Mouse (Mus musculus): ENCODE data around the gene Ddx43. TPM values are rescaled to one million over a fixed set of nuclear protein-coding genes. Genes with fewer than 3 reads are reported as not detected.

Gene Ddx43
- total and polyA plus RNA-seq, 2 experiments from 2014 or later = 0.31 TPM; not detected in 1

GRCm38 (mm10) chr9:78439426-78439825, 43.8 kb downstream of the Ddx43 start:
- no peak for ATAC-seq (ENCODE audit: low FRiP score)
- H3K27ac ChIP-seq (ENCODE audit: low read depth, low read length) = no peak overlapping the region
- no peak overlapping the region for H3K4me3 ChIP-seq (ENCODE audit: low read depth, low read length)
- WGBS = 68% methylated on average over 5 of the region's 5 CpGs
- H3K9ac ChIP-seq (replicated peaks; ENCODE audit: low read length, poor library complexity, severe bottlenecking) = no peak overlapping the region
- no peak overlapping the region for H3K4me2 ChIP-seq (ENCODE audit: low read depth, low read length, poor library complexity, severe bottlenecking)
- H3K36me3 ChIP-seq (ENCODE audit: insufficient read depth, low read length) = no peaks in the 10 kb centered on the region
- peaks cover 40% of the 10 kb centered on the region for H3K27me3 ChIP-seq (ENCODE audit: insufficient read depth, low read length)
- DNase-seq (ENCODE audit: low spot score) = no peak
- peaks cover 2% of the 10 kb centered on the region; the same call in 1 of the 2 replicates for H3K4me1 ChIP-seq (ENCODE audit: insufficient read depth, low read length)
- no peaks in the 10 kb centered on the region for H3K9me3 ChIP-seq (ENCODE audit: low read length)
- peak; percentile 25; the same call in 1 of the 2 replicates for TF ChIP-seq CTCF (IDR thresholded peaks at IDR 0.05)

GRCm38 (mm10) chr9:78442237-78442578, 46.6 kb downstream of the Ddx43 start:
- Histone ChIP-seq H3K4me3 (ENCODE audit: low read depth, low read length) (peak overlapping the region; percentile 40), H3K36me3 (ENCODE audit: insufficient read depth, low read length) (no peaks in the 10 kb centered on the region), H3K4me1 (ENCODE audit: insufficient read depth, low read length) (peaks cover 2% of the 10 kb centered on the region; the same call in 1 of the 2 replicates), H3K4me2 (ENCODE audit: low read depth, low read length, poor library complexity, severe bottlenecking) (peak overlapping the region; percentile 56), H3K27ac (ENCODE audit: low read depth, low read length) (no peak overlapping the region), H3K9me3 (ENCODE audit: low read length) (no peaks in the 10 kb centered on the region), H3K9ac (replicated peaks; ENCODE audit: low read length, poor library complexity, severe bottlenecking) (no peak overlapping the region), H3K27me3 (ENCODE audit: insufficient read depth, low read length) (peaks cover 57% of the 10 kb centered on the region)
- TF ChIP-seq CTCF (IDR thresholded peaks at IDR 0.05) = no peak
- WGBS = 5% methylated on average over 9 of the region's 9 CpGs
- DNase-seq (ENCODE audit: low spot score) = no peak
- ATAC-seq (ENCODE audit: low FRiP score) = no peak; the same call in 1 of the 2 replicates

- 1% methylated on average over 79 of the region's 81 CpGs for WGBS
- Histone ChIP-seq H3K4me1 (ENCODE audit: insufficient read depth, low read length) (peaks cover 2% of the 10 kb centered on the region; the same call in 1 of the 2 replicates), H3K9ac (replicated peaks; ENCODE audit: low read length, poor library complexity, severe bottlenecking) (no peak within 1 kb of the TSS), H3K36me3 (ENCODE audit: insufficient read depth, low read length) (no peaks in the 10 kb centered on the region), H3K4me3 (ENCODE audit: low read depth, low read length) (peak within 1 kb of the TSS; percentile 40), H3K27ac (ENCODE audit: low read depth, low read length) (no peak within 1 kb of the TSS), H3K9me3 (ENCODE audit: low read length) (no peaks in the 10 kb centered on the region), H3K27me3 (ENCODE audit: insufficient read depth, low read length) (peaks cover 57% of the 10 kb centered on the region), H3K4me2 (ENCODE audit: low read depth, low read length, poor library complexity, severe bottlenecking) (peak within 1 kb of the TSS; percentile 56)
- TF ChIP-seq CTCF (IDR thresholded peaks at IDR 0.05) = no peak
- peak; percentile 51; the same call in 1 of the 2 replicates for ATAC-seq (ENCODE audit: low FRiP score)
- DNase-seq (ENCODE audit: low spot score) = peak; percentile 39
Measured at GRCm38 (mm10) chr9:78442579-78443392, 47.2 kb downstream of the Ddx43 start, which contains the start of gene Cgas. Gene Cgas, minus strand, starts transcription at chr9:78443237.

- 27% methylated on average over 9 of the region's 9 CpGs for WGBS
Measured at GRCm38 (mm10) chr9:78447606-78447972, 52.0 kb downstream of the Ddx43 start.

GRCm38 (mm10) chr9:78447973-78448873, 52.6 kb downstream of the Ddx43 start, which contains the start of the genes Mto1 and Gm17324:
Gene Mto1, plus strand, starts transcription at chr9:78448208.
Gene Gm17324, minus strand, starts transcription at chr9:78448786.
- H3K27me3 ChIP-seq (ENCODE audit: insufficient read depth, low read length) = peaks cover 27% of the 10 kb centered on the region
- H3K27ac ChIP-seq (ENCODE audit: low read depth, low read length) = peak within 1 kb of the TSS; percentile 95
- peak within 1 kb of the TSS; percentile 93 for H3K4me3 ChIP-seq (ENCODE audit: low read depth, low read length)
- peak; percentile 94 for ATAC-seq (ENCODE audit: low FRiP score)
- DNase-seq (ENCODE audit: low spot score) = peak; percentile 95
- H3K4me1 ChIP-seq (ENCODE audit: insufficient read depth, low read length) = peaks cover 6% of the 10 kb centered on the region; the same call in 1 of the 2 replicates
- H3K9ac ChIP-seq (replicated peaks; ENCODE audit: low read length, poor library complexity, severe bottlenecking) = peak within 1 kb of the TSS; percentile 87
- H3K9me3 ChIP-seq (ENCODE audit: low read length) = no peaks in the 10 kb centered on the region
- H3K36me3 ChIP-seq (ENCODE audit: insufficient read depth, low read length) = peaks cover 9% of the 10 kb centered on the region
- TF ChIP-seq CTCF (IDR thresholded peaks at IDR 0.05) = 0 out of 2 replicates have a peak, but pooled peaks have one; percentile 12
- H3K4me2 ChIP-seq (ENCODE audit: low read depth, low read length, poor library complexity, severe bottlenecking) = peak within 1 kb of the TSS; percentile 66
- WGBS = under 1% methylated on average over 95 of the region's 96 CpGs

More at GRCm38 (mm10) chr9:78447606-78447972, 52.0 kb downstream of the Ddx43 start:
- no peak for DNase-seq (ENCODE audit: low spot score)
- peak; percentile 19 for ATAC-seq (ENCODE audit: low FRiP score)
- Histone ChIP-seq H3K36me3 (ENCODE audit: insufficient read depth, low read length) (peaks cover 4% of the 10 kb centered on the region), H3K4me2 (ENCODE audit: low read depth, low read length, poor library complexity, severe bottlenecking) (peak overlapping the region; percentile 66), H3K4me1 (ENCODE audit: insufficient read depth, low read length) (peaks cover 6% of the 10 kb centered on the region; the same call in 1 of the 2 replicates), H3K9me3 (ENCODE audit: low read length) (no peaks in the 10 kb centered on the region), H3K27ac (ENCODE audit: low read depth, low read length) (no peak overlapping the region; the same call in 1 of the 2 replicates), H3K27me3 (ENCODE audit: insufficient read depth, low read length) (peaks cover 34% of the 10 kb centered on the region), H3K4me3 (ENCODE audit: low read depth, low read length) (peak overlapping the region; percentile 93), H3K9ac (replicated peaks; ENCODE audit: low read length, poor library complexity, severe bottlenecking) (peak overlapping the region; percentile 87; the same call in 1 of the 2 replicates)
- no peak for TF ChIP-seq CTCF (IDR thresholded peaks at IDR 0.05)
